Mouse (Mus musculus) stomach, embryonic 16.5 days (tissue): ENCODE results near the gene Spsb2. TPM values are rescaled to one million over a fixed set of nuclear protein-coding genes. Genes with fewer than 3 reads are reported as not detected.

Source experiments
- ATAC-seq: fragments of 200-750 bp; cut with Nextera tagmentation; 2 replicates; pipeline ENCODE4 v1.8.0; 2017; ENCODE audit warnings: moderate number of reproducible peaks, moderate TSS enrichment; ENCODE audit not compliant: insufficient read depth, low FRiP score
- H3K27ac ChIP-seq: fragments of 300-500 bp; sonication (generic); 2 replicates; pipeline ENCODE4 v1.5.1; 2014; ENCODE audit warnings: low read length
- H3K27me3 ChIP-seq: fragments of 300-500 bp; sonication (generic); 2 replicates; pipeline ENCODE4 v1.6.1; 2014; ENCODE audit warnings: low read length, control low read depth, mixed read lengths; ENCODE audit not compliant: control insufficient read depth, insufficient read depth
- H3K36me3 ChIP-seq: fragments of 300-500 bp; sonication (generic); 2 replicates; pipeline ENCODE4 v1.6.1; 2014; ENCODE audit warnings: low read length; ENCODE audit not compliant: control insufficient read depth, insufficient read depth
- H3K4me1 ChIP-seq: fragments of 300-500 bp; sonication (generic); 2 replicates; pipeline ENCODE4 v1.6.1; 2014; ENCODE audit warnings: low read length, control low read depth, mixed read lengths; ENCODE audit not compliant: control insufficient read depth, insufficient read depth
- H3K4me2 ChIP-seq: fragments of 300-500 bp; sonication (generic); 2 replicates; pipeline ENCODE4 v1.6.1; 2014; ENCODE audit warnings: low read depth, low read length, mixed read lengths
- H3K4me3 ChIP-seq: fragments of 300-500 bp; sonication (generic); replicated peaks from 2 replicates; pipeline ENCODE4 v1.5.1; 2014; ENCODE audit warnings: mild to moderate bottlenecking, low read length
- H3K9ac ChIP-seq: fragments of 300-500 bp; sonication (generic); 2 replicates; pipeline ENCODE4 v1.6.1; 2014; ENCODE audit warnings: low read length
- H3K9me3 ChIP-seq: fragments of 300-500 bp; sonication (generic); replicated peaks from 2 replicates; pipeline ENCODE4 v1.6.1; 2016; ENCODE audit warnings: low read length, control low read depth; ENCODE audit not compliant: control insufficient read depth
- WGBS: fragments of 180-500 bp; shearing (Covaris S2); extraction: QIAGEN DNeasy Blood & Tissue Kit; methylation state at CpG from one replicate; pipeline ENCODE4 v1.1.7; 2014; 5-methylcytosine and 5-hydroxymethylcytosine counted together
- polyA plus RNA-seq: library from polyadenylated mRNA; unstranded; fragments of >200 nt; fragmentation: Nextera tagmentation; extraction: Ambion mirVana; gene quantifications from 2 replicates; pipeline ENCODE4 v1.2.1, GENCODE M21; 2015

Spsb2 gene
- polyA plus RNA-seq, 1 experiment from 2014 or later = 15.1 TPM

GRCm38 (mm10) chr6:124811701-124812560 lies 3.5 kb downstream of the Spsb2 start:
- H3K9ac ChIP-seq = peak overlapping the region; percentile 95
- 72% methylated on average over 24 of the region's 24 CpGs for WGBS
- peaks cover 35% of the 10 kb centered on the region for H3K4me1 ChIP-seq
- H3K4me2 ChIP-seq = peak overlapping the region; percentile 95
- no peaks in the 10 kb centered on the region for H3K27me3 ChIP-seq
- no peak for ATAC-seq
- no peaks in the 10 kb centered on the region for H3K9me3 ChIP-seq
- H3K4me3 ChIP-seq = peak overlapping the region; percentile 82
- peak overlapping the region; percentile 30; the same call in 1 of the 2 replicates for H3K27ac ChIP-seq
- 0 out of 2 replicates have a peak, but pooled peaks cover 7% of the 10 kb centered on the region for H3K36me3 ChIP-seq

GRCm38 (mm10) chr6:124812848-124813247 lies 4.4 kb downstream of the Spsb2 start:
- no peak for ATAC-seq
- H3K36me3 ChIP-seq = peaks cover 16% of the 10 kb centered on the region; the same call in 1 of the 2 replicates
- 10% methylated on average over 9 of the region's 9 CpGs for WGBS

GRCm38 (mm10) chr6:124813496-124813895 lies 5.0 kb downstream of the Spsb2 start:
- Histone ChIP-seq H3K9ac (peak overlapping the region; percentile 95), H3K27ac (peak overlapping the region; percentile 97), H3K4me1 (peaks cover 30% of the 10 kb centered on the region), H3K27me3 (no peaks in the 10 kb centered on the region), H3K4me2 (peak overlapping the region; percentile 95), H3K36me3 (peaks cover 17% of the 10 kb centered on the region; the same call in 1 of the 2 replicates), H3K4me3 (peak overlapping the region; percentile 82), H3K9me3 (no peaks in the 10 kb centered on the region)
- peak; percentile 65 for ATAC-seq
- under 1% methylated on average over 18 of the region's 18 CpGs for whole genome bisulfite sequencing

More at GRCm38 (mm10) chr6:124812848-124813247, 4.4 kb downstream of the Spsb2 start:
- no peaks in the 10 kb centered on the region for H3K9me3 ChIP-seq
- peaks cover 35% of the 10 kb centered on the region for H3K4me1 ChIP-seq
- peak overlapping the region; percentile 95 for H3K4me2 ChIP-seq
- H3K27ac ChIP-seq = peak overlapping the region; percentile 97
- H3K4me3 ChIP-seq = peak overlapping the region; percentile 82
- H3K27me3 ChIP-seq = no peaks in the 10 kb centered on the region
- peak overlapping the region; percentile 95 for H3K9ac ChIP-seq

- peak within 1 kb of the TSS; percentile 82 for H3K4me3 ChIP-seq
- WGBS = 1% methylated on average over 22 of the region's 22 CpGs
- H3K9ac ChIP-seq = peak within 1 kb of the TSS; percentile 95
- H3K4me1 ChIP-seq = peaks cover 30% of the 10 kb centered on the region
- ATAC-seq = peak; percentile 92
- peaks cover 17% of the 10 kb centered on the region for H3K36me3 ChIP-seq
- H3K9me3 ChIP-seq = no peaks in the 10 kb centered on the region
- H3K4me2 ChIP-seq = peak within 1 kb of the TSS; percentile 95
- peak within 1 kb of the TSS; percentile 97 for H3K27ac ChIP-seq
- no peaks in the 10 kb centered on the region for H3K27me3 ChIP-seq
Measured at GRCm38 (mm10) chr6:124813933-124814332, 5.5 kb downstream of the Spsb2 start, which contains the start of gene Tpi1. Tpi1 (minus strand) TSS chr6:124814296.

- H3K4me1 ChIP-seq = peaks cover 30% of the 10 kb centered on the region
- H3K27ac ChIP-seq = peak overlapping the region; percentile 41; the same call in 1 of the 2 replicates
- H3K27me3 ChIP-seq = no peaks in the 10 kb centered on the region
- H3K9ac ChIP-seq = peak overlapping the region; percentile 95
- no peaks in the 10 kb centered on the region for H3K9me3 ChIP-seq
- H3K36me3 ChIP-seq = peaks cover 17% of the 10 kb centered on the region
- H3K4me2 ChIP-seq = peak overlapping the region; percentile 95
- peak overlapping the region; percentile 82 for H3K4me3 ChIP-seq
- 37% methylated on average over 7 of the region's 8 CpGs for WGBS
- 0 out of 2 replicates have a peak, but pooled peaks have one; percentile 13 for ATAC-seq
Measured at GRCm38 (mm10) chr6:124814448-124814847, 6.0 kb downstream of the Spsb2 start.

- H3K27me3 ChIP-seq = no peaks in the 10 kb centered on the region
- no peak overlapping the region for H3K4me2 ChIP-seq
- no peak overlapping the region for H3K27ac ChIP-seq
- WGBS = 67% methylated on average over 9 of the region's 9 CpGs
- no peaks in the 10 kb centered on the region for H3K9me3 ChIP-seq
- no peak for ATAC-seq
- peaks cover 24% of the 10 kb centered on the region for H3K4me1 ChIP-seq
- no peak overlapping the region for H3K9ac ChIP-seq
- peaks cover 21% of the 10 kb centered on the region for H3K36me3 ChIP-seq
- no peak overlapping the region for H3K4me3 ChIP-seq
Measured at GRCm38 (mm10) chr6:124814858-124815774, 6.7 kb downstream of the Spsb2 start.

GRCm38 (mm10) chr6:124816611-124817010 lies 8.2 kb downstream of the Spsb2 start:
- WGBS = 74% methylated on average over 4 of the region's 4 CpGs
- H3K9me3 ChIP-seq = no peaks in the 10 kb centered on the region
- H3K36me3 ChIP-seq = peaks cover 22% of the 10 kb centered on the region
- no peak overlapping the region for H3K27ac ChIP-seq
- ATAC-seq = no peak
- no peak overlapping the region for H3K9ac ChIP-seq
- no peak overlapping the region for H3K4me2 ChIP-seq
- peaks cover 21% of the 10 kb centered on the region for H3K4me1 ChIP-seq
- no peak overlapping the region for H3K4me3 ChIP-seq
- no peaks in the 10 kb centered on the region for H3K27me3 ChIP-seq

- ATAC-seq = no peak
- WGBS = 96% methylated on average over 11 of the region's 11 CpGs
- Histone ChIP-seq H3K4me1 (peaks cover 17% of the 10 kb centered on the region), H3K4me2 (no peak overlapping the region), H3K36me3 (peaks cover 16% of the 10 kb centered on the region), H3K4me3 (no peak overlapping the region), H3K9ac (no peak overlapping the region), H3K27ac (no peak overlapping the region), H3K9me3 (no peaks in the 10 kb centered on the region), H3K27me3 (no peaks in the 10 kb centered on the region)
Measured at GRCm38 (mm10) chr6:124817125-124817524, 8.7 kb downstream of the Spsb2 start.
